Comparison of ENCODE assay signal across 8 mouse cellular contexts in the genomic region with DNA sequence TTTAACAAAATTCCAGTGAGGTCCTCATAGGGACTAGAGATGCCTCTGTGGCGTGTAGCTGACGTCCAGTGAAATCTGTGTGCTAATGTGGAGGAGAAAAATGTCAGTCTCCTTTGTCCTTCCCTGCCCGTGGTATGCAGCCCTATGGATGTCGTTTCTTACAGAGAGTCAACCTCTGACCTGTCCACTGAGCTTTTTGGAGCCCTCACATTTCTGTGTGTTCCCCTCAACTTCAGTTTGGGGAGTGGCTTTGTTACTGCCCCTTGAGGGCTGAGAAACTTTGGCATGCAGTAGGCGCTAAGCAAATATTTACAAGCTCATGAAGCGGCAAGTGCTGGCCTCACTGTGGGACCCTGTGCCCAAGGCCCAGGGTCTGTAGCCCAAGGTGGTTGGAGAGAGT. TPM values are rescaled to one million over a fixed set of nuclear protein-coding genes. Genes with fewer than 3 reads are reported as not detected.
DNase-seq lines count a peak whose midpoint lies in the region; ATAC-seq and TF ChIP-seq lines count a peak whose summit lies in the region.

No protein-coding gene starts in this region.

- no peaks in the 10 kb centered on the region for H3K9me3 ChIP-seq in hindbrain, embryonic 10.5 days
- H3K9me3 ChIP-seq in lung, embryonic 14.5 days (ENCODE audit: low read depth, low read length), result no peaks in the 10 kb centered on the region
- H3K9me3 ChIP-seq in stomach, embryonic 16.5 days (replicated peaks; ENCODE audit: control insufficient read depth, low read length), result no peaks in the 10 kb centered on the region

- ATAC-seq in lung, embryonic 14.5 days (ENCODE audit: insufficient read depth), result no peak
- ATAC-seq in stomach, embryonic 16.5 days (ENCODE audit: insufficient read depth, low FRiP score), result no peak
- ATAC-seq in activated CD4-positive, CD25-positive, alpha-beta regulatory T cell, adult 4 months, result no peak

- peaks cover 53% of the 10 kb centered on the region for H3K36me3 ChIP-seq in hindbrain, embryonic 10.5 days
- peaks cover 20% of the 10 kb centered on the region for H3K36me3 ChIP-seq in lung, embryonic 14.5 days (ENCODE audit: insufficient read depth)
- H3K36me3 ChIP-seq in stomach, embryonic 16.5 days (ENCODE audit: control insufficient read depth, insufficient read depth, low read length), result no peaks in the 10 kb centered on the region

- no peak for TF ChIP-seq CTCF in layer of hippocampus, adult 2 months (conservative IDR thresholded peaks at IDR 0.05)
- TF ChIP-seq CTCF in lung, embryonic 14.5 days (IDR thresholded peaks at IDR 0.05; ENCODE audit: low read depth), result no peak

- H3K27ac ChIP-seq in layer of hippocampus, adult 2 months, result peak overlapping the region; percentile 91
- peak overlapping the region; percentile 98 for H3K27ac ChIP-seq in hindbrain, embryonic 10.5 days
- peak overlapping the region; percentile 99 for H3K27ac ChIP-seq in lung, embryonic 14.5 days (ENCODE audit: low read depth)
- H3K27ac ChIP-seq in stomach, embryonic 16.5 days (ENCODE audit: low read length), result peak overlapping the region; percentile 99

- intact Hi-C loops in left cerebral cortex, postnatal 36 days (cut with DNase I), result loop anchor here (10.0 kb wide), 1 partner anchor 738 kb away; a partner anchor contains a TSS

- H3K27me3 ChIP-seq in hindbrain, embryonic 10.5 days (ENCODE audit: insufficient read depth, poor library complexity, severe bottlenecking), result no peaks in the 10 kb centered on the region
- no peaks in the 10 kb centered on the region for H3K27me3 ChIP-seq in lung, embryonic 14.5 days (ENCODE audit: insufficient read depth, low read length)
- H3K27me3 ChIP-seq in stomach, embryonic 16.5 days (ENCODE audit: control insufficient read depth, insufficient read depth, low read length), result no peaks in the 10 kb centered on the region

- peak overlapping the region; percentile 83 for H3K4me3 ChIP-seq in layer of hippocampus, adult 2 months
- peak overlapping the region; percentile 83 for H3K4me3 ChIP-seq in hindbrain, embryonic 10.5 days
- peak overlapping the region; percentile 72 for H3K4me3 ChIP-seq in lung, embryonic 14.5 days (ENCODE audit: low read depth, low read length)
- peak overlapping the region; percentile 77 for H3K4me3 ChIP-seq in stomach, embryonic 16.5 days (replicated peaks; ENCODE audit: low read length)

- DNase-seq in layer of hippocampus, adult 2 months (ENCODE audit: low spot score in 2 of 2), result no peak
- DNase-seq in layer of hippocampus, postnatal 36 days, result no peak
- DNase-seq in hindbrain, embryonic 10.5 days (ENCODE audit: low spot score), result peak; percentile 39
- DNase-seq in lung, embryonic 14.5 days, result peak; percentile 62
- DNase-seq in layer of hippocampus, adult 8-10 months (ENCODE audit: low spot score in 2 of 2), result no peak
- DNase-seq in left cerebral cortex, postnatal 36 days (ENCODE audit: low spot score in 2 of 2), result no peak

- WGBS in hindbrain, embryonic 10.5 days, result 15% methylated on average over 6 of the region's 6 CpGs
- WGBS in lung, embryonic 14.5 days, result 20% methylated on average over 6 of the region's 6 CpGs
- WGBS in stomach, embryonic 16.5 days, result 28% methylated on average over 6 of the region's 6 CpGs

- H3K4me2 ChIP-seq in lung, embryonic 14.5 days, result peak overlapping the region; percentile 87
- H3K4me2 ChIP-seq in stomach, embryonic 16.5 days (ENCODE audit: low read depth, low read length), result peak overlapping the region; percentile 79

- peak overlapping the region; percentile 98 for H3K9ac ChIP-seq in lung, embryonic 14.5 days
- H3K9ac ChIP-seq in stomach, embryonic 16.5 days (ENCODE audit: low read length), result peak overlapping the region; percentile 95

- peaks cover 63% of the 10 kb centered on the region for H3K4me1 ChIP-seq in hindbrain, embryonic 10.5 days (replicated peaks)
- peaks cover 32% of the 10 kb centered on the region for H3K4me1 ChIP-seq in lung, embryonic 14.5 days (ENCODE audit: insufficient read depth)
- H3K4me1 ChIP-seq in stomach, embryonic 16.5 days (ENCODE audit: control insufficient read depth, insufficient read depth, low read length), result peaks cover 53% of the 10 kb centered on the region

RNA-seq across cellular contexts. Expression of a gene that starts 2.1 kb away (rescaled TPM):
- 10 to 100 TPM; 84.4 to 92.7 TPM for total RNA-seq in layer of hippocampus, adult 2 months (2021)
- total RNA-seq in layer of hippocampus, postnatal 36 days (2021), result 10 to 100 TPM; 79.7 to 88.6 TPM
- 26.8 and 34.4 TPM in 2 replicates for polyA plus RNA-seq in hindbrain, embryonic 10.5 days (2016; fragmentation: Nextera tagmentation; extraction: Ambion mirVana)
- 16.1 and 18.4 TPM in 2 replicates for polyA plus RNA-seq in lung, embryonic 14.5 days (2014; fragmentation: Nextera tagmentation; extraction: Ambion mirVana)
- polyA plus RNA-seq in stomach, embryonic 16.5 days (2015; fragmentation: Nextera tagmentation; extraction: Ambion mirVana), result 15.4 and 15.6 TPM in 2 replicates
- 10 to 100 TPM; 82.9 to 99.8 (median 89.8) TPM for total RNA-seq in layer of hippocampus, adult 8-10 months (2022)
- total RNA-seq in left cerebral cortex, postnatal 36 days (2021), result 10 to 100 TPM; 60.3 to 77.9 TPM
- polyA plus RNA-seq in activated CD4-positive, CD25-positive, alpha-beta regulatory T cell, adult 4 months (2017; shearing (Covaris generic)), result under 1 TPM; 0.16 to 0.80 TPM

RNA-seq across cellular contexts. Expression of a gene that starts 14.9 kb away (rescaled TPM):
- 100 to 1,000 TPM; 295 to 309 TPM for total RNA-seq in layer of hippocampus, adult 2 months (2021)
- 100 to 1,000 TPM; 303 to 338 TPM for total RNA-seq in layer of hippocampus, postnatal 36 days (2021)
- polyA plus RNA-seq in hindbrain, embryonic 10.5 days (2016; fragmentation: Nextera tagmentation; extraction: Ambion mirVana), result 758 and 785 TPM in 2 replicates
- polyA plus RNA-seq in lung, embryonic 14.5 days (2014; fragmentation: Nextera tagmentation; extraction: Ambion mirVana), result 599 and 638 TPM in 2 replicates
- polyA plus RNA-seq in stomach, embryonic 16.5 days (2015; fragmentation: Nextera tagmentation; extraction: Ambion mirVana), result 495 and 585 TPM in 2 replicates
- total RNA-seq in layer of hippocampus, adult 8-10 months (2022), result 100 to 1,000 TPM; 284 to 327 (median 306) TPM
- total RNA-seq in left cerebral cortex, postnatal 36 days (2021), result 100 to 1,000 TPM; 348 to 352 TPM
- 100 to 1,000 TPM; 726 to 879 TPM for polyA plus RNA-seq in activated CD4-positive, CD25-positive, alpha-beta regulatory T cell, adult 4 months (2017; shearing (Covaris generic))

RNA-seq across cellular contexts. Expression of a gene that starts 15.0 kb away (rescaled TPM):
- 1 to 10 TPM; 7.6 to 8.1 TPM for total RNA-seq in layer of hippocampus, adult 2 months (2021)
- total RNA-seq in layer of hippocampus, postnatal 36 days (2021), result 1 to 10 TPM; 8.5 to 9.1 TPM
- polyA plus RNA-seq in hindbrain, embryonic 10.5 days (2016; fragmentation: Nextera tagmentation; extraction: Ambion mirVana), result 14.4 and 16.1 TPM in 2 replicates
- 9.3 and 10.6 TPM in 2 replicates for polyA plus RNA-seq in lung, embryonic 14.5 days (2014; fragmentation: Nextera tagmentation; extraction: Ambion mirVana)
- 15.8 and 17.3 TPM in 2 replicates for polyA plus RNA-seq in stomach, embryonic 16.5 days (2015; fragmentation: Nextera tagmentation; extraction: Ambion mirVana)
- total RNA-seq in layer of hippocampus, adult 8-10 months (2022), result 1 to 10 TPM; 7.8 to 9.2 (median 8.9) TPM
- 1 to 10 TPM; 7.2 to 8.1 TPM for total RNA-seq in left cerebral cortex, postnatal 36 days (2021)
- 10 to 100 TPM; 10.9 to 12.4 TPM for polyA plus RNA-seq in activated CD4-positive, CD25-positive, alpha-beta regulatory T cell, adult 4 months (2017; shearing (Covaris generic))

RNA-seq across cellular contexts. Expression of a gene that starts 23.4 kb away (rescaled TPM):
- 10 to 100 TPM; 25.0 to 31.9 TPM for total RNA-seq in layer of hippocampus, adult 2 months (2021)
- total RNA-seq in layer of hippocampus, postnatal 36 days (2021), result 10 to 100 TPM; 28.1 to 31.0 TPM
- 30.5 and 32.1 TPM in 2 replicates for polyA plus RNA-seq in hindbrain, embryonic 10.5 days (2016; fragmentation: Nextera tagmentation; extraction: Ambion mirVana)
- polyA plus RNA-seq in lung, embryonic 14.5 days (2014; fragmentation: Nextera tagmentation; extraction: Ambion mirVana), result 24.5 and 27.6 TPM in 2 replicates
- 23.1 and 23.4 TPM in 2 replicates for polyA plus RNA-seq in stomach, embryonic 16.5 days (2015; fragmentation: Nextera tagmentation; extraction: Ambion mirVana)
- total RNA-seq in layer of hippocampus, adult 8-10 months (2022), result 10 to 100 TPM; 26.3 to 31.2 (median 28.3) TPM
- 10 to 100 TPM; 26.6 to 34.1 TPM for total RNA-seq in left cerebral cortex, postnatal 36 days (2021)
- 10 to 100 TPM; 15.3 to 16.3 TPM for polyA plus RNA-seq in activated CD4-positive, CD25-positive, alpha-beta regulatory T cell, adult 4 months (2017; shearing (Covaris generic))

RNA-seq across cellular contexts. Expression of a gene that starts 37.8 kb away (rescaled TPM):
- 10 to 100 TPM; 12.9 to 15.4 TPM for total RNA-seq in layer of hippocampus, adult 2 months (2021)
- total RNA-seq in layer of hippocampus, postnatal 36 days (2021), result 10 to 100 TPM; 15.6 to 17.2 TPM
- polyA plus RNA-seq in hindbrain, embryonic 10.5 days (2016; fragmentation: Nextera tagmentation; extraction: Ambion mirVana), result 8.1 and 11.3 TPM in 2 replicates
- polyA plus RNA-seq in lung, embryonic 14.5 days (2014; fragmentation: Nextera tagmentation; extraction: Ambion mirVana), result 10.6 and 11.6 TPM in 2 replicates
- 13.7 and 15.7 TPM in 2 replicates for polyA plus RNA-seq in stomach, embryonic 16.5 days (2015; fragmentation: Nextera tagmentation; extraction: Ambion mirVana)
- 10 to 100 TPM; 13.7 to 18.3 (median 16.4) TPM for total RNA-seq in layer of hippocampus, adult 8-10 months (2022)
- 10 to 100 TPM; 12.5 to 15.7 TPM for total RNA-seq in left cerebral cortex, postnatal 36 days (2021)
- polyA plus RNA-seq in activated CD4-positive, CD25-positive, alpha-beta regulatory T cell, adult 4 months (2017; shearing (Covaris generic)), result 10 to 100 TPM; 36.6 to 42.8 TPM

Comparison
In these comparisons a context has a peak if more than half of its experiments do, and no peak if none do; other contexts are left out.
1. DNase-seq: peak in hindbrain, embryonic 10.5 days (single experiment) and lung, embryonic 14.5 days (single experiment); none in layer of hippocampus, adult 2 months (0 of 2), layer of hippocampus, postnatal 36 days (0 of 2), layer of hippocampus, adult 8-10 months (0 of 2) and left cerebral cortex, postnatal 36 days (0 of 2).
2. Peak in every context shown above with its lines, with median percentiles within 50 percentile points of each other: H3K27ac ChIP-seq and H3K4me3 ChIP-seq.